ENCODE assay signal across 24 mouse cellular contexts in genomic region chr10:36795311-36795710, GRCm38 (mm10).
A peak's percentile ranks its signal among the peaks of the same experiment; 100 is the strongest.
DNase-seq lines count a peak whose midpoint lies in the region; ATAC-seq lines count a peak whose summit lies in the region.
"Had no signal": no experiment of that assay in that cellular context is flagged by ENCODE, and none has a peak within 500 bp of the region (broad histone marks: within the 10 kb centered on the region; RNA-seq: fewer than 3 reads in every experiment).

No protein-coding gene starts in this region.

- H3K9me3 ChIP-seq in kidney, embryonic 14.5 days (ENCODE audit: control insufficient read depth, low read length) = no peaks in the 10 kb centered on the region
- no peaks in the 10 kb centered on the region for H3K9me3 ChIP-seq in limb, embryonic 13.5 days
- no peaks in the 10 kb centered on the region for H3K9me3 ChIP-seq in limb, embryonic 10.5 days (replicated peaks)
- H3K9me3 ChIP-seq in stomach, embryonic 14.5 days (ENCODE audit: control insufficient read depth, low read depth, low read length) = no peaks in the 10 kb centered on the region
- H3K9me3 ChIP-seq: embryonic facial prominence, embryonic 15.5 days; forebrain, embryonic 12.5 days; forebrain, embryonic 15.5 days; hindbrain, embryonic 10.5 days; hindbrain, embryonic 13.5 days; intestine, embryonic 15.5 days had no signal

- no peak overlapping the region for H3K4me3 ChIP-seq in kidney, embryonic 14.5 days (ENCODE audit: low read length)
- H3K4me3 ChIP-seq in limb, embryonic 13.5 days = no peak overlapping the region
- H3K4me3 ChIP-seq in limb, embryonic 10.5 days = no peak overlapping the region
- H3K4me3 ChIP-seq in stomach, embryonic 14.5 days (ENCODE audit: low read depth, low read length) = no peak overlapping the region
- H3K4me3 ChIP-seq: embryonic facial prominence, embryonic 15.5 days; forebrain, embryonic 12.5 days; forebrain, embryonic 15.5 days; heart, adult 2 months; hindbrain, embryonic 10.5 days; hindbrain, embryonic 13.5 days; intestine, embryonic 15.5 days had no signal

- no peak overlapping the region for H3K27ac ChIP-seq in kidney, embryonic 14.5 days (ENCODE audit: low read depth, low read length)
- no peak overlapping the region for H3K27ac ChIP-seq in limb, embryonic 13.5 days
- H3K27ac ChIP-seq in limb, embryonic 10.5 days = no peak overlapping the region
- no peak overlapping the region for H3K27ac ChIP-seq in stomach, embryonic 14.5 days (ENCODE audit: low read length)
- H3K27ac ChIP-seq: embryonic facial prominence, embryonic 15.5 days; forebrain, embryonic 12.5 days; forebrain, embryonic 15.5 days; heart, adult 2 months; hindbrain, embryonic 10.5 days; hindbrain, embryonic 13.5 days; intestine, embryonic 15.5 days had no signal

- no peak overlapping the region for H3K4me2 ChIP-seq in kidney, embryonic 14.5 days (replicated peaks; ENCODE audit: low read depth, low read length)
- H3K4me2 ChIP-seq in limb, embryonic 13.5 days (replicated peaks) = no peak overlapping the region
- no peak overlapping the region for H3K4me2 ChIP-seq in stomach, embryonic 14.5 days (replicated peaks; ENCODE audit: low read depth, low read length)
- H3K4me2 ChIP-seq: embryonic facial prominence, embryonic 15.5 days; forebrain, embryonic 12.5 days; forebrain, embryonic 15.5 days; heart, embryonic 11.5 days; hindbrain, embryonic 13.5 days; intestine, embryonic 15.5 days had no signal

- H3K4me1 ChIP-seq in kidney, embryonic 14.5 days (ENCODE audit: control insufficient read depth, insufficient read depth, low read length) = no peaks in the 10 kb centered on the region
- no peaks in the 10 kb centered on the region for H3K4me1 ChIP-seq in limb, embryonic 13.5 days
- no peaks in the 10 kb centered on the region for H3K4me1 ChIP-seq in limb, embryonic 10.5 days
- no peaks in the 10 kb centered on the region for H3K4me1 ChIP-seq in stomach, embryonic 14.5 days (ENCODE audit: control insufficient read depth, insufficient read depth, low read length)
- H3K4me1 ChIP-seq: embryonic facial prominence, embryonic 15.5 days; forebrain, embryonic 12.5 days; forebrain, embryonic 15.5 days; hindbrain, embryonic 10.5 days; hindbrain, embryonic 13.5 days; intestine, embryonic 15.5 days had no signal

- no peaks in the 10 kb centered on the region for H3K36me3 ChIP-seq in kidney, embryonic 14.5 days (ENCODE audit: control insufficient read depth, insufficient read depth, low read length)
- H3K36me3 ChIP-seq in limb, embryonic 13.5 days = no peaks in the 10 kb centered on the region
- no peaks in the 10 kb centered on the region for H3K36me3 ChIP-seq in limb, embryonic 10.5 days
- no peaks in the 10 kb centered on the region for H3K36me3 ChIP-seq in stomach, embryonic 14.5 days (ENCODE audit: control insufficient read depth, insufficient read depth, low read length)
- H3K36me3 ChIP-seq: embryonic facial prominence, embryonic 15.5 days; forebrain, embryonic 12.5 days; forebrain, embryonic 15.5 days; hindbrain, embryonic 10.5 days; hindbrain, embryonic 13.5 days; intestine, embryonic 15.5 days had no signal

- DNase-seq in kidney, adult 8-10 months = no peak
- DNase-seq in limb, embryonic 10.5 days (ENCODE audit: low spot score) = no peak
- no peak for DNase-seq in adrenal gland, adult 2 months
- DNase-seq in gastrocnemius, postnatal 10 days = no peak
- DNase-seq: adrenal gland, postnatal 10 days; adrenal gland, postnatal 36 days; cerebellum, adult 18-20 months; cerebellum, adult 9-10 months; cerebellum, postnatal 14 days; gastrocnemius, postnatal 36 days; heart, adult 2 months; heart, postnatal 36 days had no signal

- peak; percentile 35; the same call in 1 of the 2 replicates for ATAC-seq in kidney, embryonic 14.5 days (ENCODE audit: low FRiP score, low TSS enrichment)
- ATAC-seq in limb, embryonic 13.5 days (ENCODE audit: low FRiP score, low read depth) = peak; percentile 40; the same call in 1 of the 2 replicates
- ATAC-seq in stomach, embryonic 14.5 days (ENCODE audit: insufficient number of reproducible peaks, insufficient read depth, low FRiP score, low read depth) = 0 out of 2 replicates have a peak, but pooled peaks have one; percentile 37
- ATAC-seq: activated CD4-positive, CD25-positive, alpha-beta regulatory T cell, adult 4 months; forebrain, embryonic 15.5 days; hindbrain, embryonic 16.5 days; intestine, embryonic 15.5 days had no signal

- H3K9ac ChIP-seq in kidney, embryonic 14.5 days (ENCODE audit: low read depth, low read length) = no peak overlapping the region
- no peak overlapping the region for H3K9ac ChIP-seq in limb, embryonic 13.5 days
- H3K9ac ChIP-seq in stomach, embryonic 14.5 days (replicated peaks; ENCODE audit: low read depth, low read length) = no peak overlapping the region
- H3K9ac ChIP-seq: embryonic facial prominence, embryonic 15.5 days; forebrain, embryonic 12.5 days; forebrain, embryonic 15.5 days; hindbrain, embryonic 13.5 days; intestine, embryonic 15.5 days had no signal

- no peaks in the 10 kb centered on the region for H3K27me3 ChIP-seq in kidney, embryonic 14.5 days (ENCODE audit: control insufficient read depth, insufficient read depth, low read length)
- no peaks in the 10 kb centered on the region for H3K27me3 ChIP-seq in limb, embryonic 13.5 days
- H3K27me3 ChIP-seq in limb, embryonic 10.5 days (ENCODE audit: low read depth, poor library complexity, severe bottlenecking) = no peaks in the 10 kb centered on the region
- H3K27me3 ChIP-seq in stomach, embryonic 14.5 days (ENCODE audit: control insufficient read depth, insufficient read depth, low read length) = no peaks in the 10 kb centered on the region
- H3K27me3 ChIP-seq: embryonic facial prominence, embryonic 15.5 days; forebrain, embryonic 12.5 days; forebrain, embryonic 15.5 days; hindbrain, embryonic 13.5 days; intestine, embryonic 15.5 days had no signal
